Mouse (Mus musculus) heart, adult 2 months (tissue): ENCODE results near the gene Gm21488. TPM values are rescaled to one million over a fixed set of nuclear protein-coding genes. Genes with fewer than 3 reads are reported as not detected.
"Not testable (repeated sequence)": the region's sequence is repeated elsewhere in the genome, so short reads cannot be mapped to it uniquely, and the experiment has no call there.

Source experiments
- DNase-seq, 2 experiments: peaks; one replicate each; pipeline ENCODE4 v3.0.0; 2021
- H3K27ac ChIP-seq: fragments of 200-600 bp; 2 replicates; pipeline ENCODE4 v1.8.1; 2022
- H3K27me3 ChIP-seq: fragments of 200-500 bp; 2 replicates; pipeline ENCODE4 v1.6.1; 2012; ENCODE audit warnings: mild to moderate bottlenecking, low read length, inconsistent platforms, mixed read lengths; ENCODE audit not compliant: control insufficient read depth, insufficient read depth
- H3K36me3 ChIP-seq: fragments of 200-500 bp; 2 replicates; pipeline ENCODE4 v1.6.1; 2012; ENCODE audit warnings: low read length, inconsistent platforms; ENCODE audit not compliant: control insufficient read depth, insufficient read depth
- H3K4me1 ChIP-seq: fragments of 200-500 bp; 2 replicates; pipeline ENCODE4 v1.6.1; 2011; ENCODE audit warnings: low read length; ENCODE audit not compliant: control insufficient read depth, insufficient read depth
- H3K4me3 ChIP-seq: fragments of 200-600 bp; 2 replicates; pipeline ENCODE4 v1.8.1; 2022
- H3K79me2 ChIP-seq: fragments of 200-500 bp; replicated peaks from 2 replicates; pipeline ENCODE4 v1.6.1; 2012; ENCODE audit warnings: mild to moderate bottlenecking, inconsistent platforms, low read length, moderate library complexity, mixed read lengths; ENCODE audit not compliant: control insufficient read depth, insufficient read depth
- H3K9ac ChIP-seq: fragments of 200-500 bp; 2 replicates; pipeline ENCODE4 v1.6.1; 2012; ENCODE audit warnings: low read depth, mild to moderate bottlenecking, control low read depth, inconsistent platforms, low read length, mixed read lengths
- WGBS: fragments of 180-500 bp; shearing (Covaris S2); methylation state at CpG from one replicate; pipeline ENCODE4 v1.1.7; 2018; 5-methylcytosine and 5-hydroxymethylcytosine counted together
- intact Hi-C: fragments of 180-260 bp; cut with DNase I; formaldehyde crosslinking; loops from one replicate; pipeline ENCODE4 v1.15.1; 2025
- long read RNA-seq: library from polyadenylated mRNA; stranded (forward); transcript quantifications from one replicate; pipeline ENCODE4 v2.0.0, GENCODE M21; 2021
- polyA plus RNA-seq: library from polyadenylated mRNA; depleted of rRNA; stranded (reverse); fragments of >200 nt; gene quantifications from 2 replicates; pipeline ENCODE4 v1.2.3, GENCODE M21; 2012; rRNA removed
- total RNA-seq, 2 experiments: library from RNA; stranded (reverse); gene quantifications; 2 replicates each; pipeline ENCODE4 v1.2.3; 2021

Gm21488 gene
- total RNA-seq, result not detected
- not detected in 2 replicates for polyA plus RNA-seq
- long read RNA-seq, result 0 reads

- H3K4me3 ChIP-seq, H3K36me3 ChIP-seq, DNase-seq, H3K4me1 ChIP-seq, H3K9ac ChIP-seq, H3K27me3 ChIP-seq, intact Hi-C loops, H3K79me2 ChIP-seq, H3K27ac ChIP-seq: not testable (repeated sequence)
- WGBS, result no CpG with 5 or more reads among the region's 5 CpGs
Measured at GRCm38 (mm10) chrY:27521820-27522219, at the start of gene Gm21488. Gm21488 (minus strand) TSS chrY:27521920.
